Mouse (Mus musculus) small intestine, adult 2 months (tissue): Measurements from ENCODE around the gene Gal3st2.
"Not testable (repeated sequence)": the region's sequence is repeated elsewhere in the genome, so short reads cannot be mapped to it uniquely, and the experiment has no call there.

Experiments used
- CTCF ChIP-seq: fragments of 200-500 bp; IDR thresholded peaks from 2 replicates; pipeline ENCODE4 v1.5.1; 2012; ENCODE audit warnings: low read depth, mild to moderate bottlenecking, control low read depth, inconsistent platforms, low read length, moderate library complexity, mixed read lengths; ENCODE audit not compliant: insufficient replicate concordance, insufficient read length; ENCODE audit errors: extremely low read depth
- POLR2A ChIP-seq: fragments of 200-500 bp; IDR thresholded peaks from 2 replicates; pipeline ENCODE4 v1.6.1; 2012; ENCODE audit warnings: low read depth, mild to moderate bottlenecking, control low read depth, inconsistent platforms, low read length, moderate library complexity

- not testable (repeated sequence) for TF ChIP-seq POLR2A, CTCF
These were observed 56.1 kb downstream of the Gal3st2 start for GRCm38 (mm10) chr1:93917160-93917559.
